Mouse (Mus musculus): ENCODE results near the gene Trappc2l.

DNA sequence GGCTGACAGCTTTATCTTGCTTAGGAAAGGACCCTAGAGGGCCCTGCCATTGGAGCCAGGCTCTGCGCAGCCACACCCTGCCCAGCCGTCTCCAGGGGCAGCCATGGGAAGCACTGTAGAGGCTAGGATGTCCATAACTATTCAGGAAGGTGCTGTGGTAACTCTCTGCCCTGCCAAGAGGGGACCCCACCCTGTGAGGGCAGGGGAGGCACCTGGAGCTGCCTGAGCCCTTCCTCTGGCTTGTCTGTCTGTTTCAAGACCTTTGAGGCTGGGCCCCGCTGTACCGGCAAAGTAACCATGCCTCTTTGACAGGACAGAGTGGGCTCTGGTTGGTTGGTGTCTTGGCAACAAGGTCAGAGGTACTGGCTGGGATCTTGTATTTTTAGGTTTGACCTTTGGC lies 29.4 kb downstream of the Trappc2l start:
- TF ChIP-seq POLR2A (IDR thresholded peaks at IDR 0.05; ENCODE audit: borderline replicate concordance, extremely low read depth, insufficient read depth, insufficient read length, poor library complexity, severe bottlenecking) (no peak), CTCF (IDR thresholded peaks at IDR 0.05; ENCODE audit: borderline replicate concordance, extremely low read depth, insufficient read depth, insufficient read length) (no peak)
